ENCODE assay signal across 8 mouse cellular contexts in genomic region chrX:7421016-7421415, GRCm38 (mm10). TPM values are rescaled to one million over a fixed set of nuclear protein-coding genes. Genes with fewer than 3 reads are reported as not detected.
DNase-seq lines count a peak whose midpoint lies in the region; ATAC-seq and TF ChIP-seq lines count a peak whose summit lies in the region.

No protein-coding gene starts in this region.

- intact Hi-C loops in gastrocnemius, adult 2 months (cut with DNase I) = loop anchor here (1.0 to 10.0 kb wide), 4 partner anchors 99 to 354 kb away; no protein-coding TSS in a partner anchor

- peak; percentile 82 for TF ChIP-seq CTCF in gastrocnemius, adult 2 months (IDR thresholded peaks at IDR 0.05)

- no peak overlapping the region for H3K4me3 ChIP-seq in gastrocnemius, adult 2 months

- peak; percentile 85 for ATAC-seq in megakaryocyte progenitor cell, adult 5-6 weeks (replicated peaks; ENCODE audit: poor library complexity)
- ATAC-seq in erythroid progenitor cell, adult 5-6 weeks (replicated peaks; ENCODE audit: low FRiP score, poor library complexity, severe bottlenecking) = no peak

- H3K27ac ChIP-seq in gastrocnemius, adult 2 months = no peak overlapping the region

- peak; percentile 84 for DNase-seq in ZHBTc4 (ENCODE audit: low read depth, low spot score)
- DNase-seq in cerebellum, postnatal 10 days = peak; percentile 82 to 87
- peak; percentile 55 for DNase-seq in gastrocnemius, adult 2 months
- peak; percentile 69 for DNase-seq in hindlimb bud, embryonic 11.5 days (ENCODE audit: extremely low spot score, low read depth, low spot score)
- peak; percentile 63 to 68 for DNase-seq in left cerebral cortex, adult 18-20 months (ENCODE audit: low spot score in 2 of 2)
- peak; percentile 62 for DNase-seq in right cerebral cortex, postnatal 14 days

RNA-seq across cellular contexts. Expression of gene Usp27x, which starts 45.4 kb away (rescaled TPM):
- under 1 TPM; 0.17 to 0.20 TPM for total RNA-seq in gastrocnemius, adult 2 months (2021)
- total RNA-seq in left cerebral cortex, adult 18-20 months (2021) = 10 to 100 TPM; 16.5 to 18.8 TPM
- 0.37 and 0.52 TPM in 2 replicates for total RNA-seq in megakaryocyte progenitor cell, adult 5-6 weeks (2015)
- 0.41 and 0.46 TPM in 2 replicates for total RNA-seq in megakaryocyte progenitor cell, adult 5-6 weeks (2017)
- total RNA-seq in erythroid progenitor cell, adult 5-6 weeks (2015; ENCODE audit: low replicate concordance) = not detected in 2 replicates
- total RNA-seq in erythroid progenitor cell, adult 5-6 weeks (2017; ENCODE audit: low replicate concordance) = not detected in 2 replicates

Comparison
In these comparisons a context has a peak if more than half of its experiments do, and no peak if none do; other contexts are left out.
1. RNA of gene Usp27x, which starts 45.4 kb away (total RNA-seq): 16.5 to 18.8 TPM in left cerebral cortex, adult 18-20 months; 0.37 to 0.52 TPM in megakaryocyte progenitor cell, adult 5-6 weeks, 0.17 to 0.20 TPM in gastrocnemius, adult 2 months and not detected in erythroid progenitor cell, adult 5-6 weeks; every median in the first group is over 10 times any median in the second.
2. Peak in every context shown above with its lines, with median percentiles within 50 percentile points of each other: DNase-seq.